Mouse (Mus musculus): ENCODE measurements at regions not wholly inside any gene's neighbourhood (a gene's known extent, or its start where the extent isn't known, plus 50 kb on each side); places are given as distances from the start of the nearest gene placed in this dataset.

DNA sequence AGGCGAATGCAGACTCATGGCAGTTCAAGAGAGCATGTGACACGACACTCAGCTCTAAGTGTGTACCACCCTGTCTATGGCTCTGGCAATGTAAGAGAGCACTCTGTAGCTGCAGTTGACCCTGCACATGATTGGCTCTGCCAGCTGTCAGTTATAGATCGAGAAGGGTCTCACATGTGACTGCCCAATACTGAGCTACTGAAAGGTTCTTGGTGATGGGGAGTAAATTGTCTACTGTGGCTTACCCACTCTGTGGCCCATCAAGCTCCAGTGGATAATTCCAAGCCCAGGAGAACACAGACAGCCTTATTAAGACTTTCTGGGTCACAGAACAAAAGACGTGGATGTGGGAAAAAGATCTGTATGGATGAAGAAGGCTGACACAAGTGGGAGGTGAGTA lies 920.3 kb downstream of the A830018L16Rik start:
- no peak for DNase-seq

DNA sequence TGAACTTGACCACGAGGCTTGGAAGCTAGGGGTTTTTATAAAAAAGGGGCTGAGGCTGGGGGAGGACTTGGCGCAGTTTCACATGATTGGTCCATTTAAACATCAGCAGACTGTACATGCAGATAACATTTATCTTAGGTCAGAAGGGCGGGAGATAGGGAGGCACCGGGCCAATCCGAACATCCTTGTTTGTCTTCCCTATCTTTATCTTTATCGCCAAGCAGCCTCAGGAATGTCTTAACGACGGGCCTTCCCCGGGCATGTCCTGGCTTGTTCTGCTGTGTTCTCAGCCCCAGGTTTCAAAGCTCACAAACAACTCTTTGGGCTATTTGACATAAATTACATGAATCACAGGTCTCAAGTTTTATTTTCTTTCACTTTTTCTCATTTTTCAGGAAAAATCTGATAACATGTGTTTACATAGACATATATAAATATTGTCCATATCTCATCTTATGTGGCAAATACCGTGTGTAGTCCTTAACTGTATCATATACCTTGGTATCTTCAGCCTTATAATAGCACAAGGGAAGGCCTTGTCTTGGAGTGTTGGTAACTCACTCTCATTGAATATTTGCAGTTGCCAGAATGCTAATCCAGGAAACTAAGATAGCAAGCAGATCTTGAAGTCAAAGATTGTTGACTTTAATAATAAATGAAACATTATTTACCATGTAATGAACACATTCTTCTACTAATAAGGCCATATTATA lies 931.0 kb downstream of the A830018L16Rik start:
- DNase-seq: no peak

DNA sequence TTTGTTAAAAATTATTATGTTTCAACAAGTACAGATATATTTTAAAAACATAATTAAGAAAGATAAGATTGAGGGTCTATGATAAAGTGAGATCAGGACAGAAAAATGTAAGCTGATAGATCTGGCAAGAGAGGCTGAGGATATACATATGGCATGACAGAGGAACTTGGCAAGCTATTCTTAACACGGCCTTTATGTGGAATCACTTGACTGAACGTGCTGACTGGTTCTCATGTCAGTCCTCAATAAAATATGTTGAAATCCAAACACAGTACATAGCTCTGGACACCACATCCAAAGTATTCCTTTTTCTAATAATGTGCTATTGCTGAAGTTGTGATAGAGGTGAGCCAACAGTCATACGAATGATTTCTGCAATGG lies 931.5 kb downstream of the A830018L16Rik start:
- DNase-seq: no peak

DNA sequence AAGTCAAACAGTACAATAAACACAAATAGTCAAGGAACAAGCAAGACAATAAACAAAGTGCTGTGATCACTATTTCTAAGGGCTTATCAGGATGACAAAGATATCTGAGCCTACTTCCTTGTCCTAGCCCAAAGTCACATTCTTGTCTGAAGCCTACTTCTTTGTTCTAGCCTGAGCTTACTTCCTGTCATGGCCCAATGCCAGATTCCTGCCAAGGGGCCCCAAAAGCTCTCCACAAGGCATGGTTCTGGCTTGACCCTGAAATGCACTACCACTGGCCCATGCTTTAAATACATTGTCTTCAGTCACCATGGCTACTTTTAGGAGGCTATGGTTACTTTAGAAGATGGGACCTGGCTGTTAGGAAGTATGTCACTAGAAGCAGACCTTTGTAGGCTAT lies 940.6 kb downstream of the A830018L16Rik start:
- no peak for DNase-seq

DNA sequence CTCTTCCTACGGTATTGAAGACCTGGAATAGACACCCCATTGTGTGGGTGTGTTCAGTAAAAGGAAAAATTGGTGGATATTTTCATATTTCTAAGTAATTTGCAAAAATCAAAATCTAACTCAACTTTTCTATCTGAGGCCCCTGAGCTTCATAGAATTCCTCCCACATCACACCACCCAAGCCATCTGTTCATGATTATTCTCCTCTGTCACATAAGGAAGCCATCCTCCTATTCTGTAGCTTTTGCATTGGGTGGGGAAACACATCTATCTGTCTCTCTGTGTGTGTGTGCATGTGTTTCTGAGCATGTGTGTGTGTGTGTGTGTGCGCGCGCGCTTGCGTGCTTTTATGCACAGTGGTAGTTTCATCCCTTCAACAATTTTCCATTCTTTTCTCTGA lies 954.0 kb downstream of the A830018L16Rik start:
- DNase-seq: no peak

DNA sequence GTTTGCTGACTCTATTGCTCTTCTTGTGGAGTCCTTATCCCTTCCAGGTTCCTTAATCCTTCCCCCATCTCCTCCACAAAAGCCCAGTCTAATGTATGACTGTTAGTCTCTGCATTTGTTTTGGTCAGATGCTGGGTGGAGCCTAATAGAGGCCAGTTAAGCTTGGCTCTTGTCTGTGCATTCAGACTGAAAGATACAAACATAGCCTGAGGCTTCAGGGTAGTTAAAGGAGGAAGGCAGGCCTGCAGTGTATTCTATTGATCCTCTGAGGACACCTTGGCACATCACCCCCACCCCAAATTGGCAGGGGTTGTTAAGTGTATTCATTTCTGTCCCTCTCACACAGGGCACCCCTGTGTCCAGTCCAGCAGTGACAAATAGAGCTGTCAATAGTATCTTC lies 959.1 kb downstream of the A830018L16Rik start:
- no peak for DNase-seq

DNA sequence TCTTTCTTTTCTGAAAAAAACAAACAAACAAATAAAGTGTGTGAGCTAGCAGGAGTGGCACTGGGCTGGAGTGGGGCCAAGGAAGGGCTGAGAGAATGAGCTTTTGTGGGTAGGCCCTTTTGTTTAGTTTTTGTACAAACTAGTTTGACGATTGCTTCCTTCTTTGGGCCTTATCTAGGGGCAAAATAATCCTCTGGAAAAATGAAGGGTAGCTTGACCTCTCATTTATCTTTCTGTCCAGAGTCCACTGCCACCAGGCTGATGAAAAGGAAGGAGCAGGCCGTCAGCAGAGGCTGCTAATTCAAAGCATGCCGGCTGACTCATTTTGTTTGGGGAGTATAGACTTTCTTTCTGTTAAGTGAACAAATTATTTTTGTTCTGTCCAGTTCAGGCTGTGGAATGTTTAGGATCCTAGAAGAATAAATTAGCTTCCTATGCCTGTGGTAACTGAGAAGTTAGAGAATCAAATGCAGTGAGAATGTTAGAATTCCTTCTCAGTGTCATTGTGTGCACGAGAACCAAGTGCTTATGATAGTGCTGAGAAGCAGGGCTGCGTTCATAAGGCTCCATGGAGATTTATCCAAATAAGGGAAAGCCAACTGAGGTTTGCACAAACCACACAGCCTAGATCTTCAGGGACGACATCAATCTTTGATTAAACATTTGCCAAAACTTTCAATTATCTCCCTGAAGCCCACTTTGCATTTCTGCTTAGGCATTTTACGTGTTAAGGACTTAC lies 984.4 kb downstream of the A830018L16Rik start:
- DNase-seq: peak; percentile 23

DNA sequence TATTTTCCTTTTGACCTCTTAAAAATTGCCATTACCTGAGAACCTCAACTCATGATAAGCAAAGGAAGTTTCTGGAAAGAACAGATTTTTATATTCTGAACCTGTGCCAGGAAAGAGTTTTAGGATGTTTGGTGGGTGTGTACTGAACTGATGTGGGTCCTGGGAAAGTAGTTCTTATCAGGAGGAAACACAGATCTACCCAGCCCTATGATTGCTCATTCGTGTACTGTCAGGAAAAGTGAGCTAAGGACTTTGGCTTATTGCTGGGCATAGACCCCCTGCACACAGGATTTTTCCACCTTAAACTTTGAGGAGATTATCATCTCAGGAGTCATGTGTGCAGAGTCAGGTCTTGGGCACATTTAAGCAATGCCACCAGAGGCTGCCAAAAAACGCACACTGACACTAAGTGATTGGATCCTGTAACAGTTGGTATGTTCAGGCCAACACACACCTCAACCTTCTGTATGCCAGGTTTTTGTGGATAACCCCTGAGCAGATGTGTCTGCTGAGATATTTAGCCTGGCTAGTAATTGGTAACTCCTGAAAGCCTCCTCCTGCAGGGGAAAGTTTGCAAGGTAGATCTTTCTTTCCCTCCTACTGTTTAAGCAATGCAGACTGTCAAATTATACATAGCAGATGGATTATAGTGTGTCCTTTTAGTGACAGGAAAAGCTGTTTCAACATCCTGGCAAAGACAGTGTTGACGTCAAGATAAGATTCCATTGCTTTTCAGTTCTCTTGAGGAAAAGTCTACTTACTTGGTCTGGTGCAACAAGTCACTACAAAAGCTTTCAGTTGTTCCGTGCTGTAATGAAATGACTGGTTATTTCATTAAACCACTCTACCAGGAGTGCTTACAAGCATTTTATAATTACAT lies 991.7 kb downstream of the A830018L16Rik start:
- DNase-seq: no peak

DNA sequence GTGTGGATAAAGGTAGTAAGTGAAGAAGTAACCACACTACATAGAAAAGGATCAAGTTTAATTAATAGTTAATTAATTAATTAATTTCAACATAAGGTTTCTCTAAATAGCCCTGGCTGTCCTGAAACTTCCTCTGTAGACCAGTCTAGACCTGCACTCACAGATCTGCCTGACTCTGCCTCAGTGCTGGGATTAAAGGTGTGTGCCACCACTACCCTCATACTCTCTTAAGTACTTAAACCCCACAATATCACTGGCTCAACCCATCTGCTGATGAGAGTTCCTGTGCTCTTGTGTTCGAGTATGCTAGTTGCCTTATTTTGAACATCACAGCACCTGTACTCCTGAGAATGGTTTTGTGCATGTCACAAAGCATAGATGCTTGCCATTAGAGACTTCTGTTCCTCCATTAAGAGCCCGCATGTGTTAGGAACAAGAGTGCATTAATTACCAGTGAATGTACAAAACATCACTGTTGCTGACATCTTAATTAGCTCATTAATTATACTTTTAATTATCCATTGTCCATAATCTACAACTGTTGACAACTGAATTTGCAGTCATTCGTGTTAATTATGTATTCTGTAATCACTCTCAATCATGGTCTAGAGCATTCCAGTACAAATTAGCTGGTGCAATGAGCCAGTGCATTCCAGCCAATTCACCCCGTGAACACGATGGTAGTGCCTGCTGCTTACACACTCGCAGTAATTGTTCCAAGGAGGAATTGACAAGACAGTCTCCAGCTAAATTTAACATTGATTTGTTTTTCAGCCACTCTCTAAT lies 996.0 kb downstream of the A830018L16Rik start:
- no peak for DNase-seq

DNA sequence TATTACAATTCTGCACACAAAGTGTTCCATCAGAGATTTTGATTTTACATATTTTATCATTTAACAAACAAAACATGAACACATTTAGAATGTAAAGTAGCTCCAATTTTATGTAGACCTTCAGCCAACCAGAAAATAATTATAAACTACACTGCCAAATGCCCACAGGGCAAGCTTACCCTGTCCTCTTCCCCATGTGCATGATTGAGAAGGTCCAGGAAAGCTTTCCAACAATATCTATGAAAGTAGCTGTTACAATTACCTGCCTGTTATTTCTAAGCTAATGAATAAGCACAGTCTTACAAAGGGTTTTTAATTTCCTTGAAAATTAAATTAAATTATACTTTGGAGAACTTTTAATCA lies 996.6 kb downstream of the A830018L16Rik start:
- DNase-seq: no peak

DNA sequence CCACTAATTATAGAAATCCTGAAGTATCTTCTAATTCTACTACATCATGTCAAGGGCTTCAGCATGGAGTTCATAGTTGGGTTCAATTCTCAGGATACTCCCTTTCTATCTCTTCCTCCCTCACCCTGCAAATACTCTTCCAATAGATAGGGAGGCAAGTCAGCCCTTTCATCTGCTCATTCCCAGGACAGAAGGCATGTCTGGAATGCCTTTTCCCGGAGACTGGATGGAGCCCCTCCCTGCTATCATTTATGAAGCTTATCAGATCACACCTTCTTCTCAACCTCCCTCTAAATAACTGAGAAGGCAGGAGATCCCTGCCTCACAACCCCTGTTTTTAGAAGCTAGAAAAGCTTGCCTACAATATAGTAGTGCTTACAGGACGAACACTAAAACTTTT lies 1010.6 kb downstream of the A830018L16Rik start:
- no peak for DNase-seq

DNA sequence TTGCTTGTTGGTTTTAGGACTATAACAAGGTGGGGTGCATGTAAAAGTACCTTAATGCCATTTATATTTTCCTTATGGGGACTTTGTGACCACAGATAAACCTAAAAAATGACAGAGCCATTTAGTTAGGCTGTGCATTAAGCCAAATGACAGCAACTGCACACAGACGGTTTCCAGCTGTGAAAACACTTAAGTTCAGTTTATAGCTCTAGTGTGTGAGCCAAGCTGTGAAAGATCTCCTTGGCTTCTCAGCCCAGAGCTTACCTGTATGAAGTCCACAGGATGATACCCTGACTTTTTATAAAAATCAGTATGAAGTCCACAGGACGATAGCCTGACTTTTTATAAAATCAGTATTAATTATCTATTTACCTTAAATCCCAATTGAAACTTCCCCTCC lies 1024.0 kb downstream of the A830018L16Rik start:
- DNase-seq: no peak

DNA sequence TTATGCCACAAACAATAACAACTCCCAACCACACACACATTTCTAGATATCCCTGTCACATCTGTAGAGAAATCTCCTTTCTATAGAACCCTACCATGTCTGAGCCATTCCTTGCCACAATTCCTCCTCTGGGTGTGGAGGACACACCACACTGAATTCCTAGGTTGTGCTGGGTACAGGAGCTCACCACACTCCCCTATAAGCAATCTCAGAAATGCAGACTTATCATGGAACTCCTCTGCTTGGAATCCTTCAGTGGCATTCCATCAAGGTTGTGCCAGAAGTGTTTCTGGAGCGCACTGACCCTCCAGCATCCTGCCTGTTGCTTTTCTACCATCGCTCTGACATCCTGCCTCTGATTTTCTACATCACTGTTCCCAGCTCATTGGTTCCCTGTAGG lies 1052.3 kb downstream of the A830018L16Rik start:
- no peak for DNase-seq

DNA sequence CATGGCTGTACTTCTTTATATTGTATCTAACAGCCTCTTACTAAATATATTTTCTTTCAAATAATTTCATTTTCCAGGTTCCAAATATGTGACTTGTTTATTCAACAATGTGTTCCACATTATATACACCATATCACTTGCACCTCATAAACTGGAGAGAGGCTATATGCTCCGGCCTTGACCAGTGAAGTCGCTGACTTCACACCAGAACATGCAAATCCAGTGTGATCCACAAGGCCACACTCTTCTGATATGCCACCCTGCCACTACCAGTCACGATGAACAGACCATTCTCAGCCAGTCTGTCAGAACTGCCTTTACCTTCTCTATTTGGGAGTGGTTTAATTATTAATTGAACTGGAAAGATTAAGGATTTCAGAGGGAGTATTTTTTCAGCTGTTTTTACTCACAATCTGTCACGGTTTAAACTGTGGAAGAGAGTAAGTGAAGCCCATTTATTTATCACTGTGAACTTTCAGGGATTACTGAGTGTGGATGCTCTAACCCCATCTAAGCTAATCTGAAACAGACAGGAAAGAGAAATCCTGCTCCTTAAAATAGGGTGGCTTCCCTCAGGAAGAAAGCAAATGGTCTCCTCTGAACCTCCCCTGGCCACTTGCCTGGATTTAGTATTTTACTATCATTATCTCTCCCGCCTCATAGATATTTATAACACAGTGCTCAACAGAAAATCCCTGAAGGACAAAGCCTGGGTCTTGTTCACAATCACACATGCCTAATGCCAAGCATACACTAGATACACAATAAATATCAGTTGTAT lies 1065.3 kb downstream of the A830018L16Rik start:
- DNase-seq: no peak

DNA sequence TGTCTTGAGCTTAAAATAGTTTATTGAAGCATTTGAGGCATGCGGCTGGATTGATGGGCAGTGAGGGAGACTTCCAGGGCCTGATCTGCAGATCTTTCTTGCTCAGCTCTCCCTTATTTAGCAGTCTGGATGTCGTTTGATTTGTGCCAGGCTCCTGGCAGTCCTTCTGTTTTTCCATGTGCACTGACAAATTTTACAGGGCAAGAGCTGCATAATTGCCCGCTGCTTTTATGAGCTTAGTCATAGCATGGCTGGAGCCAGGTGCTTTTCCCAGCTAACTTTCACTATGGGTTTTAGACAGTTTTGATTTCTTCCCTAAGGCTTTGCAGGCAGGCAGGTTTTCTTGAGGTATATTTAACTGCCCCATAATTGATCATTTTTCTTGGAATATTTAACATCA lies 1086.5 kb downstream of the A830018L16Rik start:
- no peak for DNase-seq

DNA sequence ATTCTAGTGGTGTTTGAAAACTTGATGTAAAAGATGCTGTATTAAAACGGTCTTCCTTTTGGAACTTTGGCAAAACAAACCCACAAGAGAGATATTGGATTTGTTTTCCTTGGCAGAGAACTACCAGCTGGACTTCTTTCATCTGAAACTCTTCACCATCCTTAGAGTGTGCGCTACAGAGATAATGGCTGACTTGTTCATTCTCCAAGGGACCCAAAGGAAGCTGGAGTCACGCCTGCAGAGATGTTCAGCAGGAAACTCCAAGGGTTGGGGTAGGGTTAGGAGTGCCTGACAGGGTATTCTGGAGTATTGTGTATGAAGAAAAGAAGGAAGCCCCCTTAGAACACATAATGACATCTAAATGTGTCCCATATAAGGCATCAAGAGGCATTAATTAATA lies 1094.1 kb downstream of the A830018L16Rik start:
- no peak for DNase-seq

DNA sequence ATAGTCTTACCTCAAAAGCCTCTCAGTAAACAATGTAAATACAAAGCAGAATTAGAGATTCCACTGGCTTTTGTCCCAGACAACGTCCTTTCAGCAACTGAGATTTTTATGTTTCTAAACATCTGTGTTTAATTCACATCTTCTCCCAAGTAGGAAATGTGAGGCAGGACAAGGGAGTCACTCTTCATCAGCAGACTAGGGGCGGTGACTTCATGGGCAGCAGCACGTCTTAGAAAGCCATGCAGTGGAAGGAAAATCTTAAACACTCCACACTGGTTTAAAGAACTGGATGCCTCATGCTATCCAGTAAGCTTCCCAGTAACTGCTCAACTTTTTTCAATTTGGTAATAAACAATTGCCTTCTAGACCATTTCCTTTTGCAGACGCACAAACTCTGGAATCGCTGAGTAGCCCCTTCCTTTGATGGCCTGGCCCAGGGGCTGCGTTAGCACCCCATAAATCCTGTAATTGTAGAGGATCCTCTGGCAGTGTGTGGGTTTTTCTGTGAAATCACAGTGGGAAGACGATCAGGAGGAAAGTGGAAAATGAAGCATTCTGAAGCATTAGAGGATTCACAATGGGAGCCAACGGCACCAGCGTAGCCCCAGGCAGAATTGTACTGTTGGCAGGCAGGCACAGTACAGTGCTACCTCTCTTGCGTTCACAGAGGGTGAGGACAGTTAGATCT lies 1096.4 kb downstream of the A830018L16Rik start:
- DNase-seq: peak; percentile 2

DNA sequence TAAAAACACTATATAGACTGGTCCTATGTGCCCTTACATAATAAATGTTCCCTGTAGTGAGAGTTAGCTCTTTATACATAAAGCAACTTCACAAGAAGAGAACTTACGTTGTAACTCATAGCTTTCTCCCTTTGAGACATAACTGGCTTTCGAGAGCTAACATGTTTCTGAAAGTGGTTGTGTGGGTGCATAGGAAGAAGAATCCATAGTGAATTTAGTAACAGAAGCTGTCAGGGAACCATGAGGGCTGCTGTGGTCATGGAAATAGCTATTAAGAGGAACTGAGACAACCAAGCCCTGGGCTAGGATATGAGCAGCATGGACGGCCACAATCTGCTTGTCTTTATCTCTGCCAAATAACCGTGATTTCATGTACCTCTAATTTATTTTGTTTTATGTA lies 1105.7 kb downstream of the A830018L16Rik start:
- DNase-seq: no peak

DNA sequence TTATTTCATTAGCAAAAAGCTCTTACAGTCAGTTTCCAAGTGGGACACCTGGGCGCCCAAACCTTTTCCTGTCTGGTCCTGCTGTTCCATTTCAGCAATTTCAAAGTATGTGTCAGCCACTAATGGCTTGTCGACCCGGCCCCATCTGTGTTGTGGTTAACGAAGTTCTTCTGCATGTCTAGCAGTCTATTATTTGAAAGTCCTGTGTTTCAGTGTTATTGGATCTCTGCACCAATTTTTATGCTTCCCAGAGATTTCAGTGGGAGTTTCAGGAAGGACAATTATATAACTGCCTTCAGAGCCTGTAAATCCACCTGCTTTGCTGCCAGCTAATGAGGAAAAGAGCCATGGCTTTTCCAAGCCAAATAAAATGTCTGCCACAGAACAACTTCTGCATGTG lies 1142.0 kb downstream of the A830018L16Rik start:
- DNase-seq: no peak

DNA sequence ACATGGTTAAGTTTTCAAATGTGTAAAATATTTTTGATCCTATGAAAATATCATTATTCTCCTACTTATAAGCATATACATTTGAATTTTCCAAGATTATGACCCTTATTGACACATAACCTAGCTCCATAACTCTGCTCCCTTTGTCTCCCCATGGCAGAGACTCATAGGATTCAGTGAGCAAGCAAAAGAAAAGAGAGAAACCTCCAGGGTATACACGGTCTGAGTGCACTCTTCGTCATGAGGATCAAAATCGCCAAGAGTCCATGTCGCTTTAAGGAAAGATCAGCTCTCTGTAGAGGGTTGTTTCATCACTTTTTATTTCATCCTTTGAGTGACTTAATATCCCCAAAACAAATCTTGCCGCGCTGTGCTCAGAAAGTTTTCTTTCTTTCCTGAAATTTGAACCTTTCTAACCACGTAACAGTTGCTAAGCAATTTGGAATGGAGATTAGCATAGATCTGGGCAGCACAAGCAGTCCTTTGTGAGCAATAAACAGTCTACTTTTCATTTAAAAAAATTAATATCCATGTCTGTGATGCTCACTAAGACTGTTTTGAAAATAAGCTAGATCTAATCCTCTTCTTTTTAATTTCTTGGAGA lies 1158.0 kb downstream of the A830018L16Rik start:
- no peak for DNase-seq

DNA sequence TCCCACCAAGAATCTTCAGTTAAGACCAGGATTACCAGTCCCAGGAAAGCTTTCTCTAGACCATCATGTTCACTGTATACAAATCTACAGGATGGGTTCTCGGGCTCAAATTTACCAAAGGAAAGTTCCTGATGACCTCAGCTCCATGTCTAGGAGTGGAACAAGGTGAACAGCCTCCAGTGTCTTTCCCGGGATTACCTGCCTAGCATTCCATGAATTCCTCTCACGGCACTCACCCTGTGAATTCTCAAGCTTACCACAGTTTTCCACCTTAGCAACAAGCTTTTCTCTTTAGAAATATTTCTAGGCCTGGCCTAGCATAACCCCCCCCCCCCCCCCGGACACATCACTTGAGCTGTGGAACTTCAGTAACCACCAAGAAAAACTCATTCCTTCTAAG lies 1158.9 kb downstream of the A830018L16Rik start:
- DNase-seq: no peak

All from lung, postnatal 14 days (tissue).